ENCODE assay signal across 12 mouse cellular contexts in genomic region chr19:15791264-15791913, GRCm38 (mm10).
DNase-seq lines count a peak whose midpoint lies in the region; ATAC-seq and TF ChIP-seq lines count a peak whose summit lies in the region.
"Had no signal": no experiment of that assay in that cellular context is flagged by ENCODE, and none has a peak within 500 bp of the region (broad histone marks: within the 10 kb centered on the region; RNA-seq: fewer than 3 reads in every experiment).

No protein-coding gene starts in this region.

- DNase-seq in lung, embryonic 14.5 days: peak; percentile 38
- DNase-seq in lung, postnatal 4 days: no peak
- no peak for DNase-seq in forebrain, postnatal 0 days
- DNase-seq in left cerebral cortex, adult 18-20 months (ENCODE audit: low spot score in 2 of 2): no peak
- DNase-seq in spleen, postnatal 36 days (ENCODE audit: low spot score in 2 of 2): no peak
- DNase-seq: adrenal gland, postnatal 14 days; cerebellum, adult 9-10 months; left cerebral cortex, postnatal 4 days had no signal

- H3K36me3 ChIP-seq in lung, embryonic 14.5 days (ENCODE audit: insufficient read depth): no peaks in the 10 kb centered on the region
- no peaks in the 10 kb centered on the region for H3K36me3 ChIP-seq in forebrain, postnatal 0 days (ENCODE audit: insufficient read depth)
- H3K36me3 ChIP-seq in limb, embryonic 13.5 days: no peaks in the 10 kb centered on the region
- H3K36me3 ChIP-seq in stomach, embryonic 14.5 days (ENCODE audit: control insufficient read depth, insufficient read depth, low read length): no peaks in the 10 kb centered on the region
- H3K36me3 ChIP-seq: G1E had no signal

- H3K27me3 ChIP-seq in lung, embryonic 14.5 days (ENCODE audit: insufficient read depth, low read length): no peaks in the 10 kb centered on the region
- H3K27me3 ChIP-seq in forebrain, postnatal 0 days (ENCODE audit: insufficient read depth, low read length): no peaks in the 10 kb centered on the region
- peaks cover 19% of the 10 kb centered on the region for H3K27me3 ChIP-seq in limb, embryonic 13.5 days
- no peaks in the 10 kb centered on the region for H3K27me3 ChIP-seq in stomach, embryonic 14.5 days (ENCODE audit: control insufficient read depth, insufficient read depth, low read length)

- 29% methylated on average over 12 of the region's 12 CpGs for WGBS in lung, embryonic 14.5 days
- 40% methylated on average over 12 of the region's 12 CpGs for WGBS in forebrain, postnatal 0 days
- WGBS in limb, embryonic 13.5 days: 36% methylated on average over 12 of the region's 12 CpGs
- WGBS in stomach, embryonic 14.5 days: 22% methylated on average over 12 of the region's 12 CpGs

- 0 out of 2 replicates have a peak, but pooled peaks have one; percentile 17 for ATAC-seq in lung, embryonic 14.5 days (ENCODE audit: insufficient read depth)
- no peak for ATAC-seq in forebrain, postnatal 0 days
- ATAC-seq in limb, embryonic 13.5 days (ENCODE audit: low FRiP score, low read depth): no peak
- ATAC-seq in stomach, embryonic 14.5 days (ENCODE audit: insufficient number of reproducible peaks, insufficient read depth, low FRiP score, low read depth): no peak
- ATAC-seq: inflammation-experienced regulatory T-cells, adult 6 months had no signal

- no peak overlapping the region for H3K27ac ChIP-seq in lung, embryonic 14.5 days (ENCODE audit: low read depth)
- 0 out of 2 replicates have a peak overlapping the region, but pooled peaks have one; percentile 17 for H3K27ac ChIP-seq in forebrain, postnatal 0 days (ENCODE audit: low read depth, low read length)
- no peak overlapping the region for H3K27ac ChIP-seq in limb, embryonic 13.5 days
- H3K27ac ChIP-seq in stomach, embryonic 14.5 days (ENCODE audit: low read length): no peak overlapping the region

- H3K9me3 ChIP-seq in lung, embryonic 14.5 days (ENCODE audit: low read depth, low read length): no peaks in the 10 kb centered on the region
- 0 out of 2 replicates have a peak, but pooled peaks cover 3% of the 10 kb centered on the region for H3K9me3 ChIP-seq in forebrain, postnatal 0 days (ENCODE audit: low read length)
- H3K9me3 ChIP-seq in limb, embryonic 13.5 days: no peaks in the 10 kb centered on the region
- H3K9me3 ChIP-seq in stomach, embryonic 14.5 days (ENCODE audit: control insufficient read depth, low read depth, low read length): no peaks in the 10 kb centered on the region
- H3K9me3 ChIP-seq: G1E had no signal

- H3K4me3 ChIP-seq in lung, embryonic 14.5 days (ENCODE audit: low read depth, low read length): no peak overlapping the region
- H3K4me3 ChIP-seq in forebrain, postnatal 0 days (ENCODE audit: low read depth, low read length): 0 out of 2 replicates have a peak overlapping the region, but pooled peaks have one; percentile 8
- no peak overlapping the region for H3K4me3 ChIP-seq in limb, embryonic 13.5 days
- no peak overlapping the region for H3K4me3 ChIP-seq in stomach, embryonic 14.5 days (ENCODE audit: low read depth, low read length)

- peak overlapping the region; percentile 44; the same call in 1 of the 2 replicates for H3K4me2 ChIP-seq in lung, embryonic 14.5 days
- H3K4me2 ChIP-seq in forebrain, postnatal 0 days (ENCODE audit: low read depth): peak overlapping the region; percentile 42
- peak overlapping the region; percentile 46 for H3K4me2 ChIP-seq in limb, embryonic 13.5 days (replicated peaks)
- peak overlapping the region; percentile 32 for H3K4me2 ChIP-seq in stomach, embryonic 14.5 days (replicated peaks; ENCODE audit: low read depth, low read length)

- no peak overlapping the region for H3K9ac ChIP-seq in lung, embryonic 14.5 days
- H3K9ac ChIP-seq in forebrain, postnatal 0 days: no peak overlapping the region
- no peak overlapping the region for H3K9ac ChIP-seq in limb, embryonic 13.5 days
- no peak overlapping the region for H3K9ac ChIP-seq in stomach, embryonic 14.5 days (replicated peaks; ENCODE audit: low read depth, low read length)

- TF ChIP-seq CTCF in lung, embryonic 14.5 days (IDR thresholded peaks at IDR 0.05; ENCODE audit: low read depth): no peak
- TF ChIP-seq CTCF in forebrain, postnatal 0 days (IDR thresholded peaks at IDR 0.05; ENCODE audit: low read depth): no peak

- peaks cover 3% of the 10 kb centered on the region; the same call in 1 of the 2 replicates for H3K4me1 ChIP-seq in lung, embryonic 14.5 days (ENCODE audit: insufficient read depth)
- no peaks in the 10 kb centered on the region for H3K4me1 ChIP-seq in forebrain, postnatal 0 days (ENCODE audit: insufficient read depth)
- H3K4me1 ChIP-seq in limb, embryonic 13.5 days: peaks cover 24% of the 10 kb centered on the region
- H3K4me1 ChIP-seq in stomach, embryonic 14.5 days (ENCODE audit: control insufficient read depth, insufficient read depth, low read length): peaks cover 6% of the 10 kb centered on the region; the same call in 1 of the 2 replicates
